Mouse (Mus musculus) stomach, embryonic 15.5 days (tissue): ENCODE data around the gene Kdm2b. TPM values are rescaled to one million over a fixed set of nuclear protein-coding genes. Genes with fewer than 3 reads are reported as not detected.

ENCODE experiments used
- polyA plus RNA-seq: library from polyadenylated mRNA; unstranded; fragments of >200 nt; fragmentation: Nextera tagmentation; extraction: Ambion mirVana; gene quantifications from 2 replicates; pipeline ENCODE4 v1.2.1, GENCODE M21; 2015

Gene Kdm2b
- polyA plus RNA-seq, 1 experiment from 2014 or later = 29.6 TPM

Other genes with a start within 250 kb of the Kdm2b start
- 23.2 and 25.2 TPM in 2 replicates for gene Camkk2, start 210.4 kb downstream of the Kdm2b start, polyA plus RNA-seq
- gene Anapc5, start 168.5 kb downstream of the Kdm2b start, polyA plus RNA-seq = 384 and 409 TPM in 2 replicates
- gene Rnf34, start 139.8 kb downstream of the Kdm2b start, polyA plus RNA-seq = 28.4 and 32.7 TPM in 2 replicates
- gene Orai1, start 25.3 kb upstream of the Kdm2b start, polyA plus RNA-seq = 20.0 and 20.3 TPM in 2 replicates
- 0.54 TPM in 1 of 2 replicates, not detected in the other for gene Morn3, start 57.2 kb upstream of the Kdm2b start, polyA plus RNA-seq
- 12.9 and 14.2 TPM in 2 replicates for gene Tmem120b, start 78.6 kb upstream of the Kdm2b start, polyA plus RNA-seq
- 1.9 and 2.3 TPM in 2 replicates for gene Rhof, start 142.9 kb upstream of the Kdm2b start, polyA plus RNA-seq
- 9.4 and 9.6 TPM in 2 replicates for gene Setd1b, start 152.4 kb upstream of the Kdm2b start, polyA plus RNA-seq
- gene Psmd9, start 179.6 kb upstream of the Kdm2b start, polyA plus RNA-seq = 67.6 and 76.0 TPM in 2 replicates
- 2.2 and 5.3 TPM in 2 replicates for gene Hpd, start 192.9 kb upstream of the Kdm2b start, polyA plus RNA-seq